Mouse (Mus musculus): Measurements from ENCODE around the gene H2-Ke6. TPM values are rescaled to one million over a fixed set of nuclear protein-coding genes. Genes with fewer than 3 reads are reported as not detected.

H2-Ke6 gene
- polyA plus RNA-seq, 1 experiment from 2014 or later = 53.0 TPM

DNA sequence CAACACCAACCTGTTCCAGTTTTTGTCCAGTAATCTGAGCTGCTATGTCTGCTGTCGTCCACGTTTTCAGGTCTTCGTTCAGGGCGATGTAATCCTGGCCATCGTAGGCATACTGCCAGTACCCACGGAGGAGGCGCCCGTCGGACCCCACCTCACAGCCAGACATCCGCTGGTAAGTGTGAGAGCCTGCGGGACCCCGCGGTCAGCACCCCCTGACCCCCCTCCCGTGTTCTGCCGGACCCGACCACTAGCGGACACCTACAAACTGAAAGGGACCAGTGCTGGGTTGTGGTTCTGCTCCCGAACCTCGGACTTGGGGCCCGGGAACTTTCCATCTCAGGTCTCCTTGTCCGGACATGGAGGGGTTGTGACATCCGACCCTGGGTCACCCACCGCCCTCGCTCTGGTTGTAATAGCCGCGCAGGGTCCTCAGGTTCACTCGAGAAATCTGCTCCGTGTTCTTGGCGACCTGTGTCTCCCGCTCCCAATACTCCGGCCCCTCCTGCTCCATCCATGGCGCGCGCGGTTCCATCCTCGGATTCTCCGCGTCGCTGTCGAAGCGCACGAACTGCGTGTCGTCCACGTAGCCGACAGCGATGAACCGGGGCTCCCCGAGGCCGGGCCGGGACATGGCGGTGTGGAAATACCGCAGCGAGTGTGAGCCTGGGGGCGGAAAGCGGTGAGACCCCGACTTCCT is 49.9 kb downstream of the H2-Ke6 start:
- 2% methylated on average over 57 of the region's 57 CpGs for WGBS
- Histone ChIP-seq H3K4me3 (ENCODE audit: low read length) (peak overlapping the region; percentile 52), H3K4me1 (ENCODE audit: control insufficient read depth, insufficient read depth, low read length) (peaks cover 16% of the 10 kb centered on the region), H3K27me3 (ENCODE audit: control insufficient read depth, insufficient read depth, low read length) (peaks cover 38% of the 10 kb centered on the region), H3K4me2 (ENCODE audit: low read depth, low read length) (peak overlapping the region; percentile 64), H3K9me3 (replicated peaks; ENCODE audit: control insufficient read depth, low read length) (no peaks in the 10 kb centered on the region), H3K27ac (ENCODE audit: low read length) (no peak overlapping the region), H3K36me3 (ENCODE audit: control insufficient read depth, insufficient read depth) (no peaks in the 10 kb centered on the region), H3K9ac (ENCODE audit: low read length) (peak overlapping the region; percentile 34)
- no peak for ATAC-seq (replicated peaks; ENCODE audit: extremely low read depth, insufficient read depth, low FRiP score)

MicroRNAs within 50 kb of the gene (microRNA counts, 519-probe panel; counts per million panel counts)
- microRNA mmu-miR-219 = 1,226 counts per million, percentile 6 among the panel's probes with 10 or more counts

Small RNA genes within 50 kb of the gene (microRNA-seq; reads per million reads assigned to microRNA genes)
- gene Mir219a-1 (not detected), gene Mir219c (not detected)

Other genes with a start within 250 kb of the H2-Ke6 start
- gene Angptl4, start 246.2 kb downstream of the H2-Ke6 start, polyA plus RNA-seq (2015; fragmentation: Nextera tagmentation; extraction: Ambion mirVana) = 16.4 and 20.5 TPM in 2 replicates
- 48.5 and 58.7 TPM in 2 replicates for gene Kank3, start 217.5 kb downstream of the H2-Ke6 start, polyA plus RNA-seq (2015; fragmentation: Nextera tagmentation; extraction: Ambion mirVana)
- 388 and 436 TPM in 2 replicates for gene Rps28, start 203.5 kb downstream of the H2-Ke6 start, polyA plus RNA-seq (2015; fragmentation: Nextera tagmentation; extraction: Ambion mirVana)
- 535 and 549 TPM in 2 replicates for gene Ndufa7, start 203.5 kb downstream of the H2-Ke6 start, polyA plus RNA-seq (2015; fragmentation: Nextera tagmentation; extraction: Ambion mirVana)
- gene Cd320, start 185.0 kb downstream of the H2-Ke6 start, polyA plus RNA-seq (2015; fragmentation: Nextera tagmentation; extraction: Ambion mirVana) = 37.6 and 41.9 TPM in 2 replicates
- gene Gm7029, start 154.2 kb downstream of the H2-Ke6 start, polyA plus RNA-seq (2015; fragmentation: Nextera tagmentation; extraction: Ambion mirVana) = not detected in 2 replicates
- gene Kifc1, start 137.4 kb downstream of the H2-Ke6 start, polyA plus RNA-seq (2015; fragmentation: Nextera tagmentation; extraction: Ambion mirVana) = 7.8 and 8.3 TPM in 2 replicates
- 0.30 TPM in 1 of 2 replicates, not detected in the other for gene Platr17, start 122.9 kb downstream of the H2-Ke6 start, polyA plus RNA-seq (2015; fragmentation: Nextera tagmentation; extraction: Ambion mirVana)
- 34.8 and 39.4 TPM in 2 replicates for gene Daxx, start 118.6 kb downstream of the H2-Ke6 start, polyA plus RNA-seq (2015; fragmentation: Nextera tagmentation; extraction: Ambion mirVana)
- 56.1 and 64.3 TPM in 2 replicates for gene Tapbp, start 112.2 kb downstream of the H2-Ke6 start, polyA plus RNA-seq (2015; fragmentation: Nextera tagmentation; extraction: Ambion mirVana)
- gene Zbtb22, start 112.2 kb downstream of the H2-Ke6 start, polyA plus RNA-seq (2015; fragmentation: Nextera tagmentation; extraction: Ambion mirVana) = 12.8 and 14.0 TPM in 2 replicates
- 40.8 and 42.9 TPM in 2 replicates for gene Rgl2, start 98.5 kb downstream of the H2-Ke6 start, polyA plus RNA-seq (2015; fragmentation: Nextera tagmentation; extraction: Ambion mirVana)
- gene Pfdn6, start 87.7 kb downstream of the H2-Ke6 start, polyA plus RNA-seq (2015; fragmentation: Nextera tagmentation; extraction: Ambion mirVana) = 125 and 133 TPM in 2 replicates
- gene Wdr46, start 87.4 kb downstream of the H2-Ke6 start, polyA plus RNA-seq (2015; fragmentation: Nextera tagmentation; extraction: Ambion mirVana) = 19.3 and 20.5 TPM in 2 replicates
- 5.7 and 5.8 TPM in 2 replicates for gene B3galt4, start 76.6 kb downstream of the H2-Ke6 start, polyA plus RNA-seq (2015; fragmentation: Nextera tagmentation; extraction: Ambion mirVana)
- gene Vps52, start 72.2 kb downstream of the H2-Ke6 start, polyA plus RNA-seq (2015; fragmentation: Nextera tagmentation; extraction: Ambion mirVana) = 39.7 and 42.5 TPM in 2 replicates
- 873 and 901 TPM in 2 replicates for gene Rps18, start 72.1 kb downstream of the H2-Ke6 start, polyA plus RNA-seq (2015; fragmentation: Nextera tagmentation; extraction: Ambion mirVana)
- gene H2-K1, start 27.7 kb downstream of the H2-Ke6 start, polyA plus RNA-seq (2015; fragmentation: Nextera tagmentation; extraction: Ambion mirVana) = 66.0 and 100 TPM in 2 replicates
- 13.0 and 13.7 TPM in 2 replicates for gene Ring1, start 3.4 kb downstream of the H2-Ke6 start, polyA plus RNA-seq (2015; fragmentation: Nextera tagmentation; extraction: Ambion mirVana)
- 108 and 119 TPM in 2 replicates for gene Slc39a7, start 3.6 kb upstream of the H2-Ke6 start, polyA plus RNA-seq (2015; fragmentation: Nextera tagmentation; extraction: Ambion mirVana)
- gene Rxrb, start 3.8 kb upstream of the H2-Ke6 start, polyA plus RNA-seq (2015; fragmentation: Nextera tagmentation; extraction: Ambion mirVana) = 33.7 and 34.5 TPM in 2 replicates
- 1.1 and 1.2 TPM in 2 replicates for gene Col11a2, start 11.4 kb upstream of the H2-Ke6 start, polyA plus RNA-seq (2015; fragmentation: Nextera tagmentation; extraction: Ambion mirVana)
- 0.97 and 3.1 TPM in 2 replicates for gene H2-Oa, start 64.3 kb upstream of the H2-Ke6 start, polyA plus RNA-seq (2015; fragmentation: Nextera tagmentation; extraction: Ambion mirVana)
- 10.9 and 13.8 TPM in 2 replicates for gene H2-DMa, start 91.5 kb upstream of the H2-Ke6 start, polyA plus RNA-seq (2015; fragmentation: Nextera tagmentation; extraction: Ambion mirVana)
- gene Brd2, start 94.6 kb upstream of the H2-Ke6 start, polyA plus RNA-seq (2015; fragmentation: Nextera tagmentation; extraction: Ambion mirVana) = 69.4 and 71.9 TPM in 2 replicates
- 2.5 and 6.1 TPM in 2 replicates for gene H2-DMb2, start 115.2 kb upstream of the H2-Ke6 start, polyA plus RNA-seq (2015; fragmentation: Nextera tagmentation; extraction: Ambion mirVana)
- 2.3 and 4.0 TPM in 2 replicates for gene H2-DMb1, start 125.0 kb upstream of the H2-Ke6 start, polyA plus RNA-seq (2015; fragmentation: Nextera tagmentation; extraction: Ambion mirVana)
- 5.7 and 11.1 TPM in 2 replicates for gene Tap1, start 159.5 kb upstream of the H2-Ke6 start, polyA plus RNA-seq (2015; fragmentation: Nextera tagmentation; extraction: Ambion mirVana)
- 15.0 and 32.2 TPM in 2 replicates for gene Psmb9, start 159.7 kb upstream of the H2-Ke6 start, polyA plus RNA-seq (2015; fragmentation: Nextera tagmentation; extraction: Ambion mirVana)
- gene Psmb8, start 169.7 kb upstream of the H2-Ke6 start, polyA plus RNA-seq (2015; fragmentation: Nextera tagmentation; extraction: Ambion mirVana) = 31.8 and 87.6 TPM in 2 replicates
- gene Tap2, start 175.5 kb upstream of the H2-Ke6 start, polyA plus RNA-seq (2015; fragmentation: Nextera tagmentation; extraction: Ambion mirVana) = 10.9 and 21.4 TPM in 2 replicates
- 0.17 and 0.24 TPM in 2 replicates for gene H2-Ob, start 210.8 kb upstream of the H2-Ke6 start, polyA plus RNA-seq (2015; fragmentation: Nextera tagmentation; extraction: Ambion mirVana)
- 79.1 and 172 TPM in 2 replicates for gene H2-Ab1, start 229.6 kb upstream of the H2-Ke6 start, polyA plus RNA-seq (2015; fragmentation: Nextera tagmentation; extraction: Ambion mirVana)

Measured in heart, embryonic 16.5 days (tissue).